Mouse (Mus musculus): Measurements from ENCODE around the gene Tmem151b. TPM values are rescaled to one million over a fixed set of nuclear protein-coding genes. Genes with fewer than 3 reads are reported as not detected.

The Tmem151b gene
- total and polyA plus RNA-seq, 2 experiments: 0.01 TPM; not detected in 1

DNA sequence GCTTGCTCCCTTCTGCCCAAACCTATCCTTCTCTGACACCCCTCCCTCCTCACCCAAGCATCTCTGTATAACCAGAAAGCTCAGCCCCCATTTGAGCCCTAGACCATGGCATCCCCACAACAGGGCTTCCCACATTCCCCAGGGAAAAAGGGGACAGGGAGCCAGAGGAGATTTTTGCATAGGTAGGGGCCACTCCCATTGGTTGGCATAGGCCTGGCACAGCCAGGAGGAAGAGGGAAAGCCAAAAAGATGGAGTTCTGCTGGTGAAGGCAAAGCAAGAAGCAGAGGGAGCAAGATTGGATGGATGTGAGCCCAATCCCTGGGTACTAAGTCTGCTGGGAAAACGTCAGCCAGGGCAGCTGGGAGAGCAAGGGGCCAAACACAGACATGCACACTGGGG, 6.4 kb downstream of the Tmem151b start:
- no peak for TF ChIP-seq POLR2A (IDR thresholded peaks at IDR 0.05; ENCODE audit: extremely low read depth, insufficient read depth, low read length)
- TF ChIP-seq CTCF (IDR thresholded peaks at IDR 0.05; ENCODE audit: low read depth, low read length): no peak
- DNase-seq (ENCODE audit: extremely low read depth, low read depth, low spot score): no peak
- no peak overlapping the region for H3K27ac ChIP-seq (replicated peaks; ENCODE audit: insufficient read depth, low read depth, low read length)
- H3K9ac ChIP-seq (ENCODE audit: low read depth, low read length): no peak overlapping the region
- WGBS: 33% methylated on average over 1 of the region's 1 CpGs
- no peak overlapping the region for H3K4me3 ChIP-seq (ENCODE audit: insufficient read depth, low read depth, low read length)
- H3K4me1 ChIP-seq (ENCODE audit: control insufficient read depth, insufficient read depth, low read length): no peaks in the 10 kb centered on the region
- H3K36me3 ChIP-seq (ENCODE audit: control insufficient read depth, insufficient read depth, low read length): no peaks in the 10 kb centered on the region
- peaks cover 36% of the 10 kb centered on the region for H3K27me3 ChIP-seq (ENCODE audit: control insufficient read depth, insufficient read depth, low read length)
- H3K79me2 ChIP-seq (ENCODE audit: control insufficient read depth, insufficient read depth, low read length): no peaks in the 10 kb centered on the region

DNA sequence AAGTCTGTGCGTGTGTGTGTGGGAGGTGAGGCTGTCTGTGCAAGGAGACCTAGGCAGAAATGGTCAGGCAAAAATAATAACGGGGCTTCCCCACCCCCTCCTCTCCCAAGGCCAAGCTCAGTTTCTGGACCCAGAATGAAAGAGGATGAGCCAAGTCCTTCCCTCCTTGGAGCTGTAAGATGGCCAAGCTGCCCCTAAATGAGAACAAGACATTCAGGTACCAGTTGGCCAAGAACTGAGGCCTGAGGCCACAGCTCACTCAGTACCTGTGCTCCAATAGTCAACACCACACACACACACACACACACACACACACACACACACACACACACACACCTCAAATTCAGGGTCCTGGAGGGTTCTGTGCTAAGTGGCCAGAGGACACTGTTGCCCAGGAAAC, 6.8 kb downstream of the Tmem151b start:
- H3K4me3 ChIP-seq (ENCODE audit: insufficient read depth, low read depth, low read length): no peak overlapping the region
- H3K79me2 ChIP-seq (ENCODE audit: control insufficient read depth, insufficient read depth, low read length): no peaks in the 10 kb centered on the region
- WGBS: 47% methylated on average over 2 of the region's 2 CpGs
- no peak overlapping the region for H3K27ac ChIP-seq (replicated peaks; ENCODE audit: insufficient read depth, low read depth, low read length)
- DNase-seq (ENCODE audit: extremely low read depth, low read depth, low spot score): no peak
- H3K36me3 ChIP-seq (ENCODE audit: control insufficient read depth, insufficient read depth, low read length): no peaks in the 10 kb centered on the region
- no peak for TF ChIP-seq POLR2A (IDR thresholded peaks at IDR 0.05; ENCODE audit: extremely low read depth, insufficient read depth, low read length)
- TF ChIP-seq CTCF (IDR thresholded peaks at IDR 0.05; ENCODE audit: low read depth, low read length): no peak
- H3K9ac ChIP-seq (ENCODE audit: low read depth, low read length): no peak overlapping the region
- H3K4me1 ChIP-seq (ENCODE audit: control insufficient read depth, insufficient read depth, low read length): no peaks in the 10 kb centered on the region
- peaks cover 36% of the 10 kb centered on the region for H3K27me3 ChIP-seq (ENCODE audit: control insufficient read depth, insufficient read depth, low read length)

DNA sequence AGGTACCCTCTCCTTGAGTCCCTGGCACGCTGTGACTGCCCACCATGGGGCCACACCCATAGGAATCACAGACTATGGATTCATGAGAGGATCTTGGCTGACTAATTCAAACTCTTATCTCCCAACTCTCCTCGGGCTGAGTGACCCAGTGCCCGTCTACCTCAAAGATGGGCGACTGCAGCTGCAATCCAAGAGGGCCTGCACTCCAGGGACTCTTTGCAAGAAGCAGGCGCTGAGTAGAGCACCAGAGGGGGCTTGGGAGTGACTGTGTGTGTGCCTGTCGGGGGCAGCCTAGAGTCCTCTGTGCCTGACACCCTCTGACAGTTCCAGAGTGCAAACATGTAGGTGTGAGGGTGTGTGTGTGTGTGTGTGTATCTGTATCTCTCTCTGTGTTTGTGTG, 7.3 kb downstream of the Tmem151b start:
- 17% methylated on average over 6 of the region's 6 CpGs for WGBS
- no peak for DNase-seq (ENCODE audit: extremely low read depth, low read depth, low spot score)
- no peaks in the 10 kb centered on the region for H3K79me2 ChIP-seq (ENCODE audit: control insufficient read depth, insufficient read depth, low read length)
- no peaks in the 10 kb centered on the region for H3K4me1 ChIP-seq (ENCODE audit: control insufficient read depth, insufficient read depth, low read length)
- H3K9ac ChIP-seq (ENCODE audit: low read depth, low read length): no peak overlapping the region
- TF ChIP-seq POLR2A (IDR thresholded peaks at IDR 0.05; ENCODE audit: extremely low read depth, insufficient read depth, low read length): no peak
- no peak overlapping the region for H3K4me3 ChIP-seq (ENCODE audit: insufficient read depth, low read depth, low read length)
- H3K27me3 ChIP-seq (ENCODE audit: control insufficient read depth, insufficient read depth, low read length): peaks cover 34% of the 10 kb centered on the region
- H3K27ac ChIP-seq (replicated peaks; ENCODE audit: insufficient read depth, low read depth, low read length): no peak overlapping the region
- H3K36me3 ChIP-seq (ENCODE audit: control insufficient read depth, insufficient read depth, low read length): no peaks in the 10 kb centered on the region

DNA sequence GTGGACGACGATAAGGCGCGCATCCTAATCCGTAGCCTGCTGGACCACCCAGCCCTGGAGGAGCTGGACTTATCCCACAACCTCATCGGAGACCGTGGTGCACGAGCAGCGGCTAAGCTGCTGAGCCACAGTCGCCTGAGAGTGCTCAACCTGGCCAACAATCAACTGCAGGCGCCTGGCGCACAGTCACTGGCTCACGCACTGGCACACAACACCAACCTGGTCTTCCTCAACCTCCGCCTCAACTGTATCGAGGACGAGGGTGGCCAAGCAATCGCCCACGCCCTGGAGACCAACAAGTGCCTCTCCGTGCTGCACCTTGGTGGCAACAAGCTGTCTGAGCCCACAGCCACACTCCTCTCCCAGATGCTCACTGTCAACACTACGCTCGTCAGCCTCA, 9.8 kb downstream of the Tmem151b start:
- WGBS: 64% methylated on average over 21 of the region's 21 CpGs
- Histone ChIP-seq H3K79me2 (ENCODE audit: control insufficient read depth, insufficient read depth, low read length) (no peaks in the 10 kb centered on the region), H3K9ac (ENCODE audit: low read depth, low read length) (no peak overlapping the region), H3K4me1 (ENCODE audit: control insufficient read depth, insufficient read depth, low read length) (no peaks in the 10 kb centered on the region), H3K36me3 (ENCODE audit: control insufficient read depth, insufficient read depth, low read length) (no peaks in the 10 kb centered on the region), H3K27ac (replicated peaks; ENCODE audit: insufficient read depth, low read depth, low read length) (no peak overlapping the region), H3K27me3 (ENCODE audit: control insufficient read depth, insufficient read depth, low read length) (peaks cover 27% of the 10 kb centered on the region), H3K4me3 (ENCODE audit: insufficient read depth, low read depth, low read length) (no peak overlapping the region)
- DNase-seq (ENCODE audit: extremely low read depth, low read depth, low spot score): no peak
- TF ChIP-seq POLR2A (IDR thresholded peaks at IDR 0.05; ENCODE audit: extremely low read depth, insufficient read depth, low read length): no peak
- no peak for TF ChIP-seq CTCF (IDR thresholded peaks at IDR 0.05; ENCODE audit: low read depth, low read length)

DNA sequence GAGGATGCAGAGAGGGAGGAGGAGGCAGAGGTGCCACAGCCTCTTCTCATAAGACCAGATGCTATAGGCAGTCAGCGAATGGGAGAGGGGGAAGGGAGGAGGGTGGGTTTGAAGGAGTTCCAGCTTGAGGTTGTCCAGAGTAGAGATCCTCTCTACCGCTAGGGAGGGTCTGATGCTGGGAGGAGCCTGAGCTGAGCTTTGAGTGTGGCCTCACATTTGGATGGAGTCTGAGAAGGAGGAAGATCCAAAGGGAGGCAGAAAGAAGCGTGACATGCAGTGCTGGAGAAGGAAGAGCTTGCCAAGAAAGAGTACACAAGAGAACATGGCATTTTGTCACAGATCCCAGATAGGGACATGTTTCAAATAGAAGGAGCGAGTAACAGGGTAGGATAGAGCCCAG, 11.1 kb downstream of the Tmem151b start:
- Histone ChIP-seq H3K36me3 (ENCODE audit: control insufficient read depth, insufficient read depth, low read length) (no peaks in the 10 kb centered on the region), H3K79me2 (ENCODE audit: control insufficient read depth, insufficient read depth, low read length) (no peaks in the 10 kb centered on the region), H3K27me3 (ENCODE audit: control insufficient read depth, insufficient read depth, low read length) (peaks cover 19% of the 10 kb centered on the region), H3K27ac (replicated peaks; ENCODE audit: insufficient read depth, low read depth, low read length) (no peak overlapping the region), H3K4me3 (ENCODE audit: insufficient read depth, low read depth, low read length) (no peak overlapping the region), H3K4me1 (ENCODE audit: control insufficient read depth, insufficient read depth, low read length) (no peaks in the 10 kb centered on the region), H3K9ac (ENCODE audit: low read depth, low read length) (no peak overlapping the region)
- 61% methylated on average over 4 of the region's 4 CpGs for WGBS
- DNase-seq (ENCODE audit: extremely low read depth, low read depth, low spot score): no peak
- TF ChIP-seq POLR2A (IDR thresholded peaks at IDR 0.05; ENCODE audit: extremely low read depth, insufficient read depth, low read length) (no peak), CTCF (IDR thresholded peaks at IDR 0.05; ENCODE audit: low read depth, low read length) (no peak)

DNA sequence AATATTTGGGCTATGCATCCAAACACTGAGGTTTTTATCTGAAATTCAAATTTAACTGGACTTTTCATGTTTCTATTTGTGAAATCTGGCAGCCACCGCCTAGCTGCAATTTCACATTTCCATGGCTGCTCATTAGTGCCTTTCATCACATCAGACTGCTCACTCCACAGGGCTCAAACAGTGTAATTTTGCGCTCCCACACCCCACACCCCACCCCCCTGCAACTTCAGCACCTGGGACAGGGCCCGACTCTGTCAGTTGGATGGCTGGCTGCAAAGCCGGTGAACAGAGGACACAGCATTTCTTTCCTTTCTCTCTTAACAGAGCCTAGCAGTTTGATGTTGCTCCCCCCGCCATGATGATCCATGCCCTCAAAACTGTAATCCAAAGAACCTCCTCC, 13.2 kb downstream of the Tmem151b start:
- Histone ChIP-seq H3K27me3 (ENCODE audit: control insufficient read depth, insufficient read depth, low read length) (peaks cover 15% of the 10 kb centered on the region), H3K9ac (ENCODE audit: low read depth, low read length) (no peak overlapping the region), H3K79me2 (ENCODE audit: control insufficient read depth, insufficient read depth, low read length) (no peaks in the 10 kb centered on the region), H3K4me3 (ENCODE audit: insufficient read depth, low read depth, low read length) (no peak overlapping the region), H3K36me3 (ENCODE audit: control insufficient read depth, insufficient read depth, low read length) (no peaks in the 10 kb centered on the region), H3K27ac (replicated peaks; ENCODE audit: insufficient read depth, low read depth, low read length) (no peak overlapping the region), H3K4me1 (ENCODE audit: control insufficient read depth, insufficient read depth, low read length) (no peaks in the 10 kb centered on the region)
- WGBS: 14% methylated on average over 5 of the region's 5 CpGs
- no peak for DNase-seq (ENCODE audit: extremely low read depth, low read depth, low spot score)
- TF ChIP-seq CTCF (IDR thresholded peaks at IDR 0.05; ENCODE audit: low read depth, low read length) (no peak), POLR2A (IDR thresholded peaks at IDR 0.05; ENCODE audit: extremely low read depth, insufficient read depth, low read length) (no peak)

Data from liver, adult 2 months (tissue).